Mouse (Mus musculus) effector memory CD4-positive, alpha-beta T cell, adult 5 months (primary cell): Measurements from ENCODE around the gene Prickle4. TPM values are rescaled to one million over a fixed set of nuclear protein-coding genes. Genes with fewer than 3 reads are reported as not detected.

ENCODE experiments used
- polyA plus RNA-seq: library from polyadenylated mRNA; unstranded; fragments of 100-300 nt; shearing (Covaris generic); gene quantifications from one replicate; pipeline ENCODE4 v1.2.1, GENCODE M21; 2017

Prickle4 gene
- polyA plus RNA-seq, result not detected

GRCm38 (mm10) chr17:47694503-47695336 is at the start of gene Prickle4:
TSS of gene Prickle4 (minus strand) at chr17:47694736.

GRCm38 (mm10) chr17:47736856-47737255 is 42.3 kb upstream of the Prickle4 start, which contains the start of gene Tfeb:
TSS of gene Tfeb (plus strand) at chr17:47737030.

DNA sequence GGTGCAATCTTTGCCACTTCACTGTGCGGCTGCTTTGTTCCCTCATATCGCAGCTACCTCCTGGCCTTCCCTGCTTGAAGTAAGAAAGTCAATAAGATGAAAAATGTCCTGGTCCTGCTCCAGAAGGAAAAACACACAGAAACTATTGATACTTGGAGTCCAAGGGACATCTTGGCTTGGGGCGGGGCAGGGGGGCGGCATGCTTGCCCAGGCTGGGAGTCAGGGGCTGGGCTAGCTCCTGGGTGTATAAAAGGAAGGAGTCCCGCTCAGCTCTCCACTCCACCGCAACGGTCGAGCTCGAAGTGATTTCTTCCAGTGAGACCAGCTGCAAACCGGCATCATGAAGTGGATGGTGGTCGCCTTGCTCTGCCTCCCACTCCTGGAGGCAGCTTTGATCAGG is 32.0 kb upstream of the Prickle4 start, which contains the start of gene Pgc:
Gene Pgc (plus strand): TSS at position 277 of the 400 bp plus-strand sequence.

GRCm38 (mm10) chr17:47694442-47694502 is 264 bp downstream of the Prickle4 start, which contains the start of gene Gm21981:
TSS of gene Gm21981 (minus strand) at chr17:47694455.

GRCm38 (mm10) chr17:47688608-47689575 is 5.6 kb downstream of the Prickle4 start, which contains the start of gene Frs3:
TSS of gene Frs3 (plus strand) at chr17:47689030.

DNA sequence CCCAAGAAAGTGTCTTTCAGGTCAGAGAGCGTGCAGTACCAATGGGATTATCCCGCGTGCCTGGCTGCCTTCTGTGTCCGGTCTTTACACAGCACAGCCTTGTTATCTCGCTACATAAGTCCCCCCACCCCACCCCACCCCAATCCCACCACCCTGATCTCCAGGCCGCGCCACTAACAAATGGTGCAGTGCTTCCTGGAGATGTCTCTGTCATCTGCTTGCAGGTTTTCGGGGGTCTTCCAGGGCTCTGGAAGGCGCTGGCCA is 6.3 kb downstream of the Prickle4 start, which contains the start of gene Tomm6:
Gene Tomm6 (minus strand): TSS at position 43 of the 264 bp plus-strand sequence.

Other genes with a start within 250 kb of the Prickle4 start
- gene Taf8, start 192.4 kb downstream of the Prickle4 start, polyA plus RNA-seq, result 52.6 TPM
- 245 TPM for gene Ccnd3, start 189.7 kb downstream of the Prickle4 start, polyA plus RNA-seq
- 30.8 TPM for gene Bysl, start 83.2 kb downstream of the Prickle4 start, polyA plus RNA-seq
- gene Med20, start 83.2 kb downstream of the Prickle4 start, polyA plus RNA-seq, result 53.4 TPM
- 1.6 TPM for gene Gm20517, start 83.1 kb downstream of the Prickle4 start, polyA plus RNA-seq
- gene Usp49, start 64.0 kb downstream of the Prickle4 start, polyA plus RNA-seq, result 3.2 TPM
- 201 TPM for gene Tomm6, start 6.3 kb downstream of the Prickle4 start, polyA plus RNA-seq
- 0.46 TPM for gene Frs3, start 5.7 kb downstream of the Prickle4 start, polyA plus RNA-seq
- gene Gm21981, start 281 bp downstream of the Prickle4 start, polyA plus RNA-seq, result not detected
- gene Pgc, start 32.1 kb upstream of the Prickle4 start, polyA plus RNA-seq, result not detected
- 23.5 TPM for gene Tfeb, start 42.3 kb upstream of the Prickle4 start, polyA plus RNA-seq
- gene Mdfi, start 140.0 kb upstream of the Prickle4 start, polyA plus RNA-seq, result not detected
- 18.6 TPM for gene Foxp4, start 229.9 kb upstream of the Prickle4 start, polyA plus RNA-seq